Mouse (Mus musculus) C2C12 (cell line): ENCODE measurements at regions not wholly inside any gene's neighbourhood (a gene's known extent, or its start where the extent isn't known, plus 50 kb on each side); places are given as distances from the start of the nearest gene placed in this dataset.

Experiments used
- CTCF ChIP-seq: IDR thresholded peaks from one replicate; pipeline ENCODE4 v1.5.1; 2011; ENCODE audit not compliant: control insufficient read depth, insufficient read depth, insufficient read length
- FOSL1 ChIP-seq: IDR thresholded peaks from one replicate; pipeline ENCODE4 v1.8.0; 2011; ENCODE audit warnings: mild to moderate bottlenecking, low read length; ENCODE audit not compliant: poor library complexity, insufficient read depth, severe bottlenecking
- MAX ChIP-seq: IDR thresholded peaks from one replicate; pipeline ENCODE4 v1.6.1; 2011; ENCODE audit warnings: mild to moderate bottlenecking, control low read depth
- MYOD1 ChIP-seq: IDR thresholded peaks from one replicate; pipeline ENCODE4 v1.6.1; 2011; ENCODE audit warnings: low read depth; ENCODE audit not compliant: control insufficient read depth, insufficient read length
- MYOG ChIP-seq: IDR thresholded peaks from one replicate; pipeline ENCODE4 v1.6.1; 2011; ENCODE audit not compliant: control insufficient read depth, insufficient read length; ENCODE audit errors: extremely low read depth
- USF1 ChIP-seq: IDR thresholded peaks from one replicate; pipeline ENCODE4 v1.6.1; 2011; ENCODE audit warnings: low read depth, mild to moderate bottlenecking, control low read depth, moderate library complexity

DNA sequence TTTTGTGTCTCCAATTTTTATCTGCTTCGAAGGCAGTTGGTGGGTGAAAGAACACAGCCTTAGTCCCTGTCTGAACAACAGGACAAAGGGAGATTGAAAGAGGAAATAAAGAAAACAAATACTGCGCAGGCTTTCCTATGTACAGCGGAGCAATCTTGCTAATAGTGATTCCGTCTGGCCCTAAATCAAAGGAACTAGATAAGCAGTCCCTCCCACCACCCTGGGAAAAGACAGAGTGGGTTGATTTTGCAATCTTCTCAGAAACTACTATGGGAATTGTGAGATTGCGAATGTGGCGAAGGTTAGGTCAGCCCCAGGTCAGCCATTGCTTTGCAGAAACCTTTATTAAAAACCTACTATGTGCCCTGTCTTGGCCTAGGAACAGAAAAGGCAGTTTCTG is 65.0 kb downstream of the AI429214 start:
- TF ChIP-seq USF1 (no peak), CTCF (no peak), MAX (no peak), MYOD1 (no peak), FOSL1 (no peak), MYOG (no peak)
